Mouse (Mus musculus) spleen, embryonic (tissue): ENCODE results near the gene Cxcr5.

ENCODE experiments used
- CTCF ChIA-PET: fragments of 350-600 bp; sonication (Branson Sonifier 250); formaldehyde crosslinking; loops from one replicate; lab custom pipeline; 2022; lab: Charles Lee

The Cxcr5 gene

GRCm38 (mm10) chr9:44513121-44513520 lies 48.6 kb downstream of the Cxcr5 start:
- CTCF ChIA-PET, result interaction anchor here (0.6 to 1.1 kb wide), 3 partner anchors 55 to 169 kb away, joined by 3 to 7 read pairs (median 3); partner anchors contain the start of gene Hmbs

GRCm38 (mm10) chr9:44512717-44513003 lies 49.0 kb downstream of the Cxcr5 start:
- CTCF ChIA-PET, result interaction anchor here (0.6 kb wide), 2 partner anchors 88 to 169 kb away, joined by 3 to 7 read pairs; partner anchors contain the start of gene Hmbs

GRCm38 (mm10) chr9:44511935-44512716 lies 49.6 kb downstream of the Cxcr5 start:
- CTCF ChIA-PET, result interaction anchor here (0.6 to 1.5 kb wide), 3 partner anchors 14 to 168 kb away, joined by 3 to 7 read pairs (median 4); partner anchors contain the start of gene Hmbs

GRCm38 (mm10) chr9:44510872-44511601 lies 50.6 kb downstream of the Cxcr5 start:
- CTCF ChIA-PET, result interaction anchor here (0.5 to 1.5 kb wide), 3 partner anchors 15 to 110 kb away, joined by 3 to 4 read pairs (median 3); no protein-coding TSS in a partner anchor

- CTCF ChIA-PET, result interaction anchor here (0.6 to 1.1 kb wide), 5 partner anchors 15 to 236 kb away, joined by 3 to 14 read pairs (median 9); no protein-coding TSS in a partner anchor
These were observed 51.3 kb downstream of the Cxcr5 start for GRCm38 (mm10) chr9:44510355-44510871.

- CTCF ChIA-PET, result interaction anchor here (0.6 to 0.8 kb wide), 5 partner anchors 16 to 236 kb away, joined by 4 to 14 read pairs (median 9); no protein-coding TSS in a partner anchor
These were observed 52.0 kb downstream of the Cxcr5 start for GRCm38 (mm10) chr9:44509487-44510354.

- CTCF ChIA-PET, result interaction anchor here (1.3 to 1.4 kb wide), 2 partner anchors 21 to 27 kb away, joined by 3 to 4 read pairs; no protein-coding TSS in a partner anchor
These were observed 52.8 kb downstream of the Cxcr5 start for GRCm38 (mm10) chr9:44508721-44509486.

- CTCF ChIA-PET, result interaction anchor here (1.3 to 1.4 kb wide), 2 partner anchors 20 to 27 kb away, joined by 3 to 4 read pairs; no protein-coding TSS in a partner anchor
These were observed 53.5 kb downstream of the Cxcr5 start for GRCm38 (mm10) chr9:44508124-44508619.

GRCm38 (mm10) chr9:44507345-44507744 lies 54.3 kb downstream of the Cxcr5 start:
- CTCF ChIA-PET, result no interaction called here

- CTCF ChIA-PET, result no interaction called here
These were observed 55.1 kb downstream of the Cxcr5 start for GRCm38 (mm10) chr9:44506566-44506965.

- CTCF ChIA-PET, result no interaction called here
These were observed 55.7 kb downstream of the Cxcr5 start for GRCm38 (mm10) chr9:44505824-44506467.

- CTCF ChIA-PET, result interaction anchor here (0.6 kb wide), 2 partner anchors 43 to 205 kb away, joined by 3 read pairs; no protein-coding TSS in a partner anchor
These were observed 56.5 kb downstream of the Cxcr5 start for GRCm38 (mm10) chr9:44504893-44505823.

GRCm38 (mm10) chr9:44502006-44502405 lies 59.7 kb downstream of the Cxcr5 start:
- CTCF ChIA-PET, result interaction anchor here (0.7 to 2.2 kb wide), 5 partner anchors 22 to 127 kb away, joined by 3 to 8 read pairs (median 3); partner anchors contain the start of gene Upk2

- CTCF ChIA-PET, result interaction anchor here (0.6 to 2.2 kb wide), 5 partner anchors 21 to 541 kb away, joined by 3 to 8 read pairs (median 3); partner anchors contain the start of gene Upk2
These were observed 60.3 kb downstream of the Cxcr5 start for GRCm38 (mm10) chr9:44501206-44501879.

GRCm38 (mm10) chr9:44500638-44501175 lies 61.0 kb downstream of the Cxcr5 start:
- CTCF ChIA-PET, result interaction anchor here (0.6 to 1.2 kb wide), 2 partner anchors 33 to 39 kb away, joined by 3 read pairs; no protein-coding TSS in a partner anchor

GRCm38 (mm10) chr9:44500163-44500533 lies 61.5 kb downstream of the Cxcr5 start:
- CTCF ChIA-PET, result interaction anchor here (0.6 to 1.3 kb wide), 4 partner anchors 23 to 152 kb away, joined by 3 read pairs; no protein-coding TSS in a partner anchor
